Mouse (Mus musculus): ENCODE measurements around the gene Ahr. TPM values are rescaled to one million over a fixed set of nuclear protein-coding genes. Genes with fewer than 3 reads are reported as not detected.
A peak's percentile ranks its signal among the peaks of the same experiment; 100 is the strongest.

Ahr gene
- total RNA-seq, 2 experiments from 2014 or later = 9.8 to 13.0 TPM

DNA sequence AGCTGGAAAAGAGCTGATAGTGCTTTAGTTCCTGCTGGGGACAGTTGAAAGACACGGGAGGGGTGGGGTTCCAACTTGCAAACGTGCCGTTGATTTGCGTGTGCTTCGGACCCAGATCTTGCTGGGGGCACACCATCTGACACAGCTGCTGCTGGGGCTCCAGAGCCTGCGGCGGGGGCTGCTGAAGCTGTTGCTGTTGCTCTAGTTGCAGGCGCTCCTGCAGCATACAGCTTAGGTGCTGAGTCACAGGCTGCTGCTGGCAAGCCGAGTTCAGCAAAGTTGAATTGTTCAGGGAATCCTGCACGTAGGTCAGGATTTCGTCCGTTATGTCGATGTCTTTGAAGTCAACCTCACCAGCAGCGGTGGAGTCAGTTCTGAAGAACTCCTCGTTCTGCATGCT, 30.8 kb downstream of the Ahr start:
- ATAC-seq (ENCODE audit: poor library complexity, severe bottlenecking) = no peak

- ATAC-seq (ENCODE audit: poor library complexity, severe bottlenecking) = no peak
These were observed 31.3 kb downstream of the Ahr start for GRCm38 (mm10) chr12:35503586-35503985.

- no peak for ATAC-seq (ENCODE audit: poor library complexity, severe bottlenecking)
These were observed 33.4 kb downstream of the Ahr start for GRCm38 (mm10) chr12:35501476-35501875.

GRCm38 (mm10) chr12:35495195-35495594, 39.6 kb downstream of the Ahr start:
- ATAC-seq (ENCODE audit: poor library complexity, severe bottlenecking) = no peak

- peak; percentile 100 for ATAC-seq (ENCODE audit: poor library complexity, severe bottlenecking)
These were observed 54.1 kb downstream of the Ahr start for GRCm38 (mm10) chr12:35480764-35481163.

GRCm38 (mm10) chr12:35478906-35479305, 55.9 kb downstream of the Ahr start:
- no peak for ATAC-seq (ENCODE audit: poor library complexity, severe bottlenecking)

GRCm38 (mm10) chr12:35463457-35463856, 71.4 kb downstream of the Ahr start:
- ATAC-seq (ENCODE audit: poor library complexity, severe bottlenecking) = no peak

- peak; percentile 83 for ATAC-seq (ENCODE audit: poor library complexity, severe bottlenecking)
These were observed 72.2 kb downstream of the Ahr start for GRCm38 (mm10) chr12:35462667-35463066.

DNA sequence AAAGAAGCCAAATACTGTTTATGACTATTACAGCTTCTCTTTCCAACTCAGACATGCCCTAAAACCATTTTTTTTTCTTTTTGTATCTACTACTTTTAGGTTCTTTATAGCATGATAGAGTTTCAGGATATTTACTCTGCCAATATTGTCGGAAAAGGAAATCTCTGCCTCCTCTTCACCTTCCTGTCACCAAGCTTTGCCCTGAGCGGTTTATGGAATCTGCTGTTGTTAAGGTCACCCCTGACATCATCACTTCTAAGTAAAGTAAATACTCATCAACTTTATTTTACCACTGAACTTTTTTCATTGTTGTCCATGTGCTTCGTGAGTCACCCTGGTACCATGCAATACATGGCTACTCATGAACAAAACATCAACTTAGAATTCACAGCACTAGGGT, 75.2 kb downstream of the Ahr start:
- ATAC-seq (ENCODE audit: poor library complexity, severe bottlenecking) = no peak

All from megakaryocyte, adult 5-6 weeks (primary cell).